Mouse (Mus musculus) gastrocnemius, adult 18-20 months (tissue): ENCODE data around the gene Qpctl. TPM values are rescaled to one million over a fixed set of nuclear protein-coding genes. Genes with fewer than 3 reads are reported as not detected.
"Not testable (repeated sequence)": the region's sequence is repeated elsewhere in the genome, so short reads cannot be mapped to it uniquely, and the experiment has no call there.

Experiments
- DNase-seq: peaks from one replicate; pipeline ENCODE4 v3.0.0; 2021; ENCODE audit warnings: low spot score
- total RNA-seq, 2 experiments: library from RNA; stranded (reverse); gene quantifications; 2 replicates each; pipeline ENCODE4 v1.2.3; 2021

Qpctl gene
- total RNA-seq, 2 experiments from 2014 or later, result 1.9 to 2.0 TPM

DNA sequence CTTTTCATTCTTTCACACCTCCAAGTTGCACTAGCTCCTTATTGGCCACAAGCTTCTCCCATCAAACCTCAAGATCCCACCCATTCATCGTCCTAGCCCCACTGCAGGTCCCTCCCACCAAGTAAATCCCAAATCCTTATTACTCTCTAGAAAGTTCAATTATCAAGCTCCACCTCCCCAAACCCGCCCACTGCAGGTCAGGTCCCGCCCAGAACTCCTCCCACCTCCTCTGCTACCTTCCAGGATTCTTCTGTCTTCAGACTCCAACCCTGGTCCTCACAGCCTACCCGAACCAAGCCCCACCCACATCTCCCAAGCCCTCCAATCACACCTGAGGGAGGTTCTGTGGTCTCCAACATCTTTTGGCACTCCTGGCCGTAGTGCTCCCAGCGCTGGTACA lies 15.1 kb upstream of the Qpctl start:
- DNase-seq, result no peak

DNA sequence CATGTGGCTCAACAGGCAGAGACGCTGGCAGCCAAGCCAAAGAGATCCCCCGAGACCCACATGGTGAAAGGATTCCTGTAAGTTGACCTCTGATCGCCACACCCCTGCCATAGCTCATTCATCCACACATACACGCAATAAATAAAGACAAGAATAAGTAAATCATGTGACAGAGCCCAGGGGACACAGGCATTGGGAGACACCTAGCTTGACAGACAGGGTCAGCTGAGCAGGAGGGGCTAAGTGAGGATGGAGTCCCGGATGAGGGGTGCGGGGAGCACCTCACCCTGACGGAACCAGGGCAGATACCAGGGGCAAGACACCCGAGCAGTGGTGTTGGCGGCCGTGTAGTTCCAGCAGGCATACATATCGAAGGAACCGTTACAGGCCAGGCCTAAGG lies 14.7 kb upstream of the Qpctl start:
- no peak for DNase-seq

DNA sequence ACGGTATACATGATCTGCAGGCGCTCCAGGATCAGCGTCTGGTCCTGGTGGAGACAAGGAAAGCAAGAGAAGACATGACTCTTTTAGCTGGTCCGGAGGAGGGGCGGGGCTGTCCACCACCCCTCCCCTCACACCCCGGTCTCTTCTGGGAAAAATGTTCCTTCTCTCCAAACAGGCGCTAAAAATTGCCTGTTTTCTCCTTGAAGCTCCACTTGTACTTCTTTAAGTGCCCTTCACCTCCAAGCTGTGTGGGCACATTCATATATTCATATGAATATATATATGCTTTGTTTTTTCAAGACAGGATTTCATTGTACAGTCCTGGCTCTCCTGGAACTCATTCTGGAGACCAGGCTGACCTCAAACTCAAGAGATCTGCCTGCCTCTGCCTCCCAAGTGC lies 13.8 kb upstream of the Qpctl start:
- no peak for DNase-seq

DNA sequence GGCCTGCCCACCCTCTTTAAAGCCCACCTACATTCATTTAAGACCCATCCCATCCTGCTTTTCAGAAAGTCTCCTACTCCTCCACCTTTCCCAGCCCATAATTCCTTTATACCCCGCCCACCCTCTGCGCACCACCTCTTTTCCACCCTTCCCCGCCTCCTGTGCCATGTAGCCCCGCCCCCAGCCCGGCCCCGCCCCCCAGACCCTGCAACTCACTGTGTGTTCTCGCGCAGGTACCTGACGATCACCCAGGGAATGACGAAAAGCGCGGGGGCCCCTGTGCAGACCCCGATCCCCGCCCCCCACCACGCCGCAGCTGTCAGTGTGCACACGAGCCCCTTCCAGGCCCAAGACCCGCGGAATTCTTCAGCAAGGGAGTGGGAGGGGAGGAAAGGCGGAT lies 11.0 kb upstream of the Qpctl start:
- DNase-seq, result no peak

DNA sequence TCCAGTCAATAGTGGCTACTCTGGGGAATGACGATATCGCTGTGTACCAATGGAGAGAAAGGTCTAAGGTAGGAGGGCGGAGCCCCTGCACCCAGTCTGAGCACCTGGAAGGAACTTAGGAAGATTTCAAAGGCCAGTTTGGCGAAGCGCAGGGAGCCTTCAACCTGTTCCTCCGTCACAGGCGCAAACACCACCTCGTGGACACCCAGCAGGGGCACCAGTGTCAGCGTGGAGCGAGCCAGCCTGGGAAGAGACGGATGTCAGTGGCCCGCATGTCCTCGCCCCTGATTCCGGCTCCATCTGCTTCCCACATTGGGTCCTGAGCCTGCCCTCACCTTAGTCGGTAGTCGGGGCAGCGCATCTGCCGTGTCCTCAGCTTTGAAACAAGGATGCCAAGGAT lies 10.3 kb upstream of the Qpctl start:
- no peak for DNase-seq

DNA sequence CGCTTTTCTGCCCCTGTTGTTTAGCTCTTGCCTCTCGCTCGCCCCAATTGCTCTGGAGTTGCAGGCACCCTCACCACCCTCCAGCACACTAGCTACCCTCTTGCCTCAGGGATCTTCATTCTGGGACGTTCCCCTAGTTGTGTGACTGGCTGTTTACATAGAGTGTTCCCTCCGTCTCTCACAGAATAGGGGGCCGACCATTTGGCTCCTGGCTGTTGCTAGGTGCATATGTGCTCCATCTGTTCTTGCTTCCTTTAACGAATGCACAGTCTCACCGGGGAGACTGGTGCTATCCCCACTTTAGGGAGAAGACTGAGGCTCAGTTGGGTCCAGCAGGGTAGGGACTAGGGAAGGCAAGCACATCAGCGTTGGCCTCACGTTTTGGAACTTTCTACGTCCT lies 9.5 kb upstream of the Qpctl start:
- no peak for DNase-seq

DNA sequence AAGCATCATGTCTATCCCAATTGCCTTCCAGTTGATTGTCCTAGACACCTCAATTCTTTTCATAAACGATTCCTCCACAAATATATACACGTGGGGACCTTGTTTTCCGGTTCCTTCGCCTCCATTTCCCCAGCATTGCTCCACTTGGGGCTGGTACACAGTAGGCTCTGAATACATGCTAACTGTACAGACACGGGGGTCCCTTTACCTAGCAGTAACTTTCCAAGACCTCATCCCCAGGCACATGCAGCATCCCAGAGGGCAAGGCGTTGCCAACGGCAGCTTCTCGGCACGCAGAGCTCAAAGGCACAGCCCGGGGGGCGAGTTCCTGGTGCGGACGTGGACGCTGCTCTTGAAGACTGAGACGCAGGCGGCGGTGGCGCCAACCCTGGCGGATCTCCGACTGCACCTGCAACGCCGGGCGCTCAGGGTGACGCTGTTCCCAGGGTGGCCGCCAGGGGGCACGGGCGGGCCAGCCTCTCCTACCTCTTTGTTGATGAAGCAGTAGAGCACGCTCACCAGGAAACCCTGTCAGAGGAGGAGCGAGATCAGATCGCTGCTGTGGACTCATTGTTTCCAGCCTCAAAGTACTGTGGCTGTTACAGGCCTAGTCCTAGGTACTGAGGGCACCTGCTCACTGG lies 8.2 kb upstream of the Qpctl start:
- peak; percentile 90 for DNase-seq

DNA sequence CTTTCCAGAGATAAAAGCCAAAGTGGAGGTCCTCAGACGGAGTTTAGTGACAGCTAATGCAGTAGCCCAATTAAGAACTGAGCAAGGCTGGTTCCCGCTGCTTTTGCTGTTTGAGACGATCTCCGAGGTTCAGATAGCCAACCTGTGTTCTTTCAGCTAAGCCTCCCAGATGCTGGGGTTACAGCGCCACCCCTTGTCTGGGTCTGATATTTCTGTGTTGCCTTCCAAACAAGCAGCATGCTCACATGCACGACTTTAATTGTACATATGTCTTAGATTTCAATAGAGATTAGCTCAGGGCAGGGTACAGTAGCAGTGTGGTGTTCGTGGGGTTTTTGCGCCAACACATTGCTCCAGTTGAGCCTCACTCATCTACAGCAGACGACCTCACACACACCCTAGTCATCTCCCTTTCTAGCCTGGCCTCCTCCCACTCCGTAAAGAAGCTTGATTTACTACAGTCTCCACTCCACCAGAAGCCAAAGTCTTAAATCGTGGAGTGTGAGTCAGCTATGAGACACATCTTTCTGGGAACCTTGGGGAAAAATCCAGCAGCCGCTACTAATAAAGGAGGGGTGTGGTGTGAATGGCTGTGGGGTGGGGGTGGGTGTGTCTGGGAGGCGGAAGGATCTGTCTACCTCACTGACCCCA lies 6.9 kb upstream of the Qpctl start:
- DNase-seq, result no peak

DNA sequence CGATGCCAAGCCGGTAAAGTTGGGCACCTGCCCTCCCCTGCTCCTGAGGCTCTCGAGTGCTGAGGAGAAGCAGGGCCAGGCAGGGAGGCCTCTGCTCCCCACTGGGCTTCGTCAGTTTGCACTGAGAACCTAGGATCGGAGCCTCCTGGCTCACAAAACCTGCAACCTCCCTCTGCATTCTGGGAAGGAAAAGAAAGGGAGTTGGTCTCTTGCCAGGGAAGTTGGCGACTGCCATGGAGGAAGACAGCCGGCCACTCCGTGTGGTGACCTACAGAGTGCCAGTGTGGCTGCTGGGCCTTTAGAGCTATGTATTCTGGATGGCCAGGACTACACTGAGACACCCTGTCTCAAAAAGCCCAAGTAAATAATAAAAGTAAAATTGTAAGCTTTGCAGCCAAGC lies 5.7 kb upstream of the Qpctl start:
- no peak for DNase-seq

DNA sequence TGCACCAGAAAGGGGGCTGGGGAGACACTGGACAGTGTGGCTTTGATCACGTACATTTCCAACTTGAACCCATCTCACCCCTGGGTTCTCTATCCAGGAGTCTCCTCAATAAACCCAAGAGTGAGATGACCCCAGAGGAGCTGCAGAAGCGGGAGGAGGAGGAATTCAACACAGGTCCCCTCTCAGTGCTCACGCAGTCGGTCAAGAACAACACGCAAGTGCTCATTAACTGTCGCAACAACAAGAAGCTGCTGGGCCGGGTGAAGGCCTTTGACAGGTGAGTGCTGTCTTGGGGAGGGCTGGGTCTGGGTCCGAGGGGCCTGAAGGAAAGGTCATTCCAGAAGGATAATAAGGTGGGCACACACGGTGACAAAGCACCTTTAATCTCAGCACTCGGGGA lies 2.0 kb upstream of the Qpctl start:
- DNase-seq, result not testable (repeated sequence)

DNA sequence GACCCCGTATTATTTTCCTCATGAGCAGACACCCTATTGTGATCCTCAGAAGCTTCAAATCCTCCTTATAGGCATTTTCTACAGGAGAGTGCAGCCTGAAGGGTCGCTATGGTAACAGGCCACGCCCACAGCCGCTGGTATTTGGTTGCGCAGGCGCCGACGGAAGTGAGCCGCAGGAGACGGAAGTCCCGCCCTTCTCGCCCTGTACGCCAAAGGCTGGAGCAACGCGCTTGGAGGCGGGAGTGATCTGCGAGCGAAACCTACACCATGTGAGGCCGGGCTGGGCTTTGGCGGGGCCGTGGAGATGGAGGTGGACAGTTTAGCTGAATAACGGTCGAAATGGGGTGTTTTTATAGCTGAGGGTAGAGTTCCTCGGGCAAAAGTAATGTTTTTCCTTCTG lies 535 bp upstream of the Qpctl start, which contains the start of gene Snrpd2:
TSS of gene Snrpd2 (plus strand) at position 97 of the 400 bp plus-strand sequence.
- DNase-seq, result peak; percentile 97

DNA sequence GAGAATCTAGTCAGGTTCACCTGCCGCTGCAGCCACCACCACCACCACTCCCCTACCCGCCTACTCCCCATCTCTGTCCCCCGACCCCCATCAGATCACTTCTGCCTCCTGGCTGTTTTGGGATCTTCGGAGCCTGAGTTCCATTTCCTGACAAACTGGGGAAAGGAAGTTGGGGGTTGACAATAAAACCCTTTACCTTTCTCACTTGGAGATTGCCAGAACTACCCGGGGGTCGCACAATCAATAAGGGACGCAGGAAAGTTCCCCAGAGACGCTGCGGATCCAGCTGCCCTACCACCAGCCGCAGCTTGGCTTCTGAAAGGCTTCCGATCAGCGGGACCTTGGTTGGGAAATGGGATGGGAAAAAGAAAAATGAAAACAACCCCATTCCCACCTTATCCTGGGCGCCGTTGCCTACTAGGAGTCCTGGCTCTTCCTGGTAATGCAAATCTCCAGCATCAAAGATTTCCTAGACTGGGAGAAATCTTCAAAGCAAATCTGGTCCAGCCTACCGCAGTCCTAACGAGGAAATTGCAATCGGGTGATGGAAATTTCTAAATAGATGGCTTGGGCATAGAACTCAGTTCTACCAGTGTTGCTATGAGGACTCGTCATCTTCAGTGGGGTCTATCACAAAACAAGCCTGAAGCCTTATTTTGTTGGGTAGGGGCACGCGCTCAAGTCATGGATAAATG lies 764 bp downstream of the Qpctl start:
- DNase-seq, result no peak

DNA sequence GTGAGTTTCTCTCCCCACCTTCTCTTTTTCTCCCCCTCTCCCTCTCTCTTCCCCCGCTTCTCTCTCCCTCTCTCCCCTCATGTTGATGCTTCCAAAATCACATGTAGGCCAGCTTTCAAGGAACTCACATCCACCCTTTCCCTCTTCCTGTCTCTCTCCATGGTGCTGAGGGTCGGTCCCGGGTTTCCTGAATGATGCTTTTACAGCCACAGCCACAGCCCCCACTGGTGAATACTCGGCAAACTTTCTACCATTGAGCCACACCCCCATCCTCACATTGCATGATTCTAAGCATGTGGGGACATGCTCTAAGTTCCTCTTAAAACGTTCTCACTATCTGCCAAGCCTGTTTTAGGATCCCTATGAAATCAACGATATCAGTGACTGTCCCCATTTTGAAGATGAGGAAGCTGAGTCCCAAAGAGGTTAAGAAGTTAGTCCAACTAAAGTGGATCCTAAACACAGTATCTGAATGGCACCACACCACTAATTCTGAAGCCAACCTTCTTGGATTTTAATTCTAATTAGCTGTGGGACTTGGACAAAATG lies 1.5 kb downstream of the Qpctl start:
- DNase-seq, result no peak

DNA sequence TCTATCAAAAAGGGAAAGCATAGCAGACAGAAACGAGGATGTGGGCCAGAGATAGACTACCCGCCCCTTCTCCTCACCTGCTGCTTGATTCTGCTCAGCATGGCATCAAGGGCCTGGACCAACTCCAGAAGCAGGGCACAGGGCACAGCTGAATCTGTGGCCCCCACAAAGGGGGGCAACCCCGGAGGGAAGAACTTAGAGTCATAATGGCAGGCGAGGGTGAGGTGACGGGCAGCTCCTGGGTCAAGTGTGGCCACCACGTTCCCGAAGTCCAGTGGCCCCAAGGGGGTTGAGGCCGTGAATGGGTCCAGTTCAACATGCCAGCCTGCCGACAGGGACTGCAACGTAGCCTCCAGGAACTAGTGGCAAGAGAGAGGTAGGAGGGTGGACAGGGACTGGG lies 2.3 kb downstream of the Qpctl start:
- DNase-seq, result no peak

DNA sequence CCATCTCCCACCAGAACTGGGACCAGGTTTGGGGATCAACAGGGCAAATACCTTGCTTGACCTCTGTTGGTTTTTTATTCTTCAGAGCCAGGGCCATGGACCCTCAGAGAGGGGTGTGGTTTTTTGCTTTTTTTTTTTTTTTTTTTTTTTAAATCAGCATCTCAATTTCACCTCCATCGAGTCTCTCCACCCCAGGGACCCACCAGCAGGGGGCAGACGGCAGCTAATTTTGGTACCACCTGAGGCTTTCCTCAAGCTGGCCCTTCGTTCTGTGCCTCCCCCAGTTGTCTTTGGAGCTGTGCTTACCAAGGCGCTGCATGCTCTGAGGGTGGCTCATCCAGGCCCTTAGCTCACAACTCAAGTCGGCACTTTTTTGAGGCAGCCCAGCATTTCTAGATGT lies 11.7 kb downstream of the Qpctl start:
- DNase-seq, result peak; percentile 34

DNA sequence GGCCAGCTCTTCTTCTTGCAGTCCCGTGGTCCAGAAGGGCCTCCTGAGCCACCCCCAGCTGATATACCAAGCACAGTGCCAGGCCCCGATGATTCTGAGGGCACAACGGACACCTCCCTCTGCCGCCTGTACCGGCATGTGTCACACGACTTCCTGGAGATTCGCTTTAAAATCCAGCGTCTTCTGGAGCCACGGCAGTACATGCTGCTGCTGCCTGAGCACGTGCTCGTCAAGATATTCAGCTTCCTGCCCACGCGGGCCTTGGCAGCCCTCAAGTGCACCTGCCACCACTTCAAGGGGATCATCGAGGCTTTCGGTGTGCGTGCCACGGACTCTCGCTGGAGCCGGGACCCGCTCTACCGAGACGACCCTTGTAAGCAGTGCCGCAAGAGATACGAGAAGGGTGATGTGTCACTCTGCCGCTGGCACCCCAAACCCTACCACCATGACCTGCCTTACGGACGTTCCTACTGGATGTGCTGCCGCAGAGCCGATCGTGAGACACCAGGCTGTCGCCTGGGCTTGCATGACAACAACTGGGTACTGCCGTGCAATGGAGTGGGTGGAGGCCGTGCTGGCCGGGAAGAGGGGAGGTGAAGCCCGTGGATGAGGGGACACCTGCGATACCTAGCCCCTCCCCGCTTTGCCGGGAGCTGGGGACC lies 12.3 kb downstream of the Qpctl start:
- no peak for DNase-seq

DNA sequence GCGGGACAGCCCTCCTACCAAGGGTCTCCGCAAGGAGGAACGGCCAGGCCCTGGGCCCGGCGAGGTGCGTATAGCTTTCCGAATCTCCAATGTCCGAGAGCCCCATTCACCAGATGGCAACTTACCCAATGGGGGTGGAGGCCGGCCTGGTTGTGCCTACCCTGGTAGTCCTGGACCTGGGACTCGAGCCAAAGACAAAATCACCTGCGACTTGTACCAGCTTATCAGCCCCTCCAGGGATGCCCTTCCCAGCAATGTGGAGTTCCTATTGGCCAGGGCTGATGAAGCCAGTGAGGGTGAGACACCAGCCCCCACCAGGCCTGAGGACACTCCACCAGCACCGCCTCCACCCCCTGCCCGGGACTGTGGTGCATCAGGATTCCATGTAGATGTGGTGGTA lies 12.9 kb downstream of the Qpctl start:
- no peak for DNase-seq

DNA sequence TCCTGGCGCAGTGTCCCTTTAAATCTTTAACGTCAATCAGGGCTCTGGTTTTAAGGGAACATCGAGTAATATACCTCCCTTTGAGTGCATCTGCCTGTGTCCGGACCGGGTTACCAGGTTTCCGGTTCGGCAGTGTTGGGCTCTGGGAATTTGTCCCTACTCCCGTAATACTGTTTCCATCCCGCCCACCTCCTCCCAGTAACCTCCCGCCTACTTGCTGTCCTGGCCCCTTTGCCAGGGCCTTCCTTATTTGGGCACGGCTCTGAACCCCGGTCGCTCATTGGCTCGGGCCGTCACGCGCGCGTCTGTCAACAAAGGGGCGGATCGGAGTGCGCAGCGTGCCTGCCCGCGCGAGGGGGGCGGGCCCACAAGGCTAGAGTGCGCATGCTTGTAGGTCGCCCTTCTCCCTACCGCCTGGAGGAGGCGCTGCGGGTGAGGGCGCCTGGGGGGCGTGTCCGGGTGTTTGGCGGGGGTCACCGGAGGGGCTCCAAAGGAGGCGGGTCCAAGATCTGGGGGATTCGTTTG lies 17.7 kb downstream of the Qpctl start:
- peak; percentile 98 for DNase-seq

DNA sequence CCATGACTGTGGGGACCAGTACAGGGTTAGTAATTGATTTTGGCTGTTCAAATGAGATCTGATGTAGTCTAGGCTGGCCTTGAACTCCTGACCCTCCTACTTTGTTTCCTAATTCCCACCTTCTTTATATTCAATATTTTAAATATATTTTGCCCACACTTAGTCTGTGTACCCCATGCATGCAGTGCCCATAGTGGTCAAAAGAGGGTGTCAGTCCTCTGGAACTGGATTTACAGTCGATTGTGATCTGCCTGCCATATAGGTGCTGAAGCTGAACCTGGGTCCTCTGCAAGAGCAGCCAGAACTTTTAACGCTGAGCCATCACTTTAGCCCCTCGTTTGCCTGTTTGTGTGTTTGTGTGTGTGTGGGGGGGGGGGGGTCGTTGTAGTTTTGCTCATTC lies 18.4 kb downstream of the Qpctl start:
- DNase-seq, result no peak

DNA sequence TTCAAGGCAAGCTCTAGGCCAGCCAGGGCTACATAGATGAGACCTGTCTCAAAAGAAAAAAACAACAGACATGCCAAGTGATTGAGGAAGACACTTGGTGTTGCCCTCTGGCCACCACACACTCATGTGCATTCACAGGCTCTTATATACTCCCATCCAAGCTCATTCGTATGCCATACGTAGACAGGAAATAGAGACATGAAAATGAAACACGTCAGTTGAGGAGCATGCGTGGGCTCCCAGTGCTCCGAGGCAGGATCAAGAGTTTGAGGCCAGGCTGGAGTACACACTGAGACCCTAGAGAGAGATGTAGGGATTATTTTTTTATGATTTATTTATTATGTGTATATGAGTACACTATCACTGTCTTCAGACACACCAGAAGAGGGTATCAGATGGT lies 19.7 kb downstream of the Qpctl start:
- DNase-seq, result no peak

DNA sequence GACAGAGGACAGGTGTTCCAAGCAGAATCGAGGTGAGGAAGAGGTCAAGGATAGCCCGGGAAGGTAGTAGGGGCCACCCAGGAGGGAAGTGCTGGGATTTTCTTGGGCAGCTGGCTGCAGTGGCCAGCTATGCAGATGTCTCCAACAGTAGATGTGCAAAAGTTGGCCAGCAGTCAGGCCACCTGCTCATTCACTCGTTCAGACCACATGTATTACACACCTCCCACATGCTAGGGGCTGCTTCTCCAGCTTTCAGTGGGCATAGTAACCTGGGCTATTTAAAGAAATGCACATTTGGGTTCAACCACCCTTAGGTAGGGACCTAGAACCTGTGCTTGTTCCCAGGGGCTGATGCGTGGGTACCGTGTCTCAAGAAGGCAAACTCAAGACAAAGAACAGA lies 21.3 kb downstream of the Qpctl start:
- no peak for DNase-seq

DNA sequence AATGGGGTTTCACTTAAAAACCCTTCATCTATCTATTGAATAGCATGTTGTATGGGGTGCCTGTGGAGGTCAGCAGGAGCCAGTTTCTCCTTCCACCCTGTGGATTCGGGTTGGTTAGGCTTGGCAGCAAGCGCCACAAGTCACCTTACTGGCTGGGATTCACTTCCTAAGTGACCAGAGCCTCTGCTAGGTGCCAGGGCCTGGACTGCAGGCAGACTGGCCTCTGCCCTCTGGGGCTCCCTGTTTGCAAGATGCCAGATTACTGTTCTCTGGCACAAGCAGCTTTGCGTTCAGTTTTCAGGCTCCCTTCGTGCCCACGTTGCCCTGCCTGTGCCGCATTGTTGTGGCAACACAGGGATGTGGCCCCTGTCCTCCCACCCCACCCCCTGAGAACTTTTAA lies 24.4 kb downstream of the Qpctl start:
- no peak for DNase-seq
